Mouse (Mus musculus): ENCODE data around the gene Tmem88b.
A peak's percentile ranks its signal among the peaks of the same experiment; 100 is the strongest.

Tmem88b gene

DNA sequence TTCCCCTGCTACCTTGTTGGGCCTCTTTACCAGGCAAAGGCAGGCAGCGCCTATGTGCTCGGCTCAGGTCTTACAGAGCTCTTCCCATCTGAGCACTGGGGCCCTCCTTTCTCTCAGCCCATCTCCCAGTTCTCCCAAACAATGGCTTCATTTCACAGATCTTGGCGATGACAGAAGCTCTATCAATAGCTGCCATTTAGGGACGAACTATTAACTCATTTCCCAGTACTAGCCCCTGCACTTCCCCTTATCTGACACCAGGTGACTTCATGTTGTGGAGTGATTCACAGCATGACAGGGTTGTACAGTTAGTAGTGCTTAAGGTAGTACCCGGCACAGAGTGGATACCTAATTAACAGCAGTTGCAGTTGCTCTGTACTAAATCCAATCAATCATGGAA lies at the start of gene Tmem88b:
Gene Tmem88b (minus strand): TSS at position 56 of the 400 bp plus-strand sequence.
- DNase-seq (ENCODE audit: low spot score in 2 of 2) = no peak

DNA sequence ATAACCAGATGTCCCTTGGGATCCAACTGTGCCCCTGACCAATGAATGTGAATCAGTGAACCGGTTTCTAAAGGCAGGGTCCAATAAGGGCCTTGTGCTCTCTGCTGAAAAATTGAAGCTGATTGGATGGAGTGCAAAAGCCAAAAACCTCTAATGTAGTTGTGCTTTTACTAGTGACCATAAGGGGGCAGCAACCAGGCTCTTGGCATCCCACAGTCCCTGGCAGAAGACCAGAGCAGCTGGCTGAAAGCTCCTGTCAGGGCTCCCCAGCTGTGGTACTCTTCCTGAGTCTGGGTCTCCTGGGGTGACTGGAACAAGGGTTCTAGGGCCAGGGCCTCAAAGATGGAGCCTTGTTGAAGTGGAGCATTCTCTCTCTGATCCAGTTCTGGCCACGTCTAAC lies 48.2 kb upstream of the Tmem88b start:
- peak; percentile 86 for DNase-seq (ENCODE audit: low spot score in 2 of 2)

DNA sequence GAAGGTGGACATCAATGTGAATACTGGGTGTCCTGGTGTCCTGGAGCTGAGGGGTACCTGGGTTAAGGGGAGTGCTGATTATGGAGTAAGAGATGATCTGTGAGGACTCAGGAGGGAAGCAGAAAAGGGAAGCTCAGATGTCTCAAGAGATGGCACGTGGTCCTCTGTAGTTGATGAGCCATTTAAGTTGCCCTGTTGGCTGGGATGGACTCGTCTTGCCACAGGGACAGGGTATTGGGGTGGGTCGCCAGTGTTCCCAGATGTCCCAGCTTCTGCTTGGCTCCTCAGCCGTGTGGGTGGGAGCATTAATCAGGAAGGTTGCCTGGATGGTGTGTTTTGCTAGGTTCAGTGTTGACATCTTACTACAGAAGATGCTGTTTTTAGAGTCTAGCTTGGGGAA lies 47.6 kb upstream of the Tmem88b start:
- no peak for DNase-seq (ENCODE audit: low spot score in 2 of 2)

DNA sequence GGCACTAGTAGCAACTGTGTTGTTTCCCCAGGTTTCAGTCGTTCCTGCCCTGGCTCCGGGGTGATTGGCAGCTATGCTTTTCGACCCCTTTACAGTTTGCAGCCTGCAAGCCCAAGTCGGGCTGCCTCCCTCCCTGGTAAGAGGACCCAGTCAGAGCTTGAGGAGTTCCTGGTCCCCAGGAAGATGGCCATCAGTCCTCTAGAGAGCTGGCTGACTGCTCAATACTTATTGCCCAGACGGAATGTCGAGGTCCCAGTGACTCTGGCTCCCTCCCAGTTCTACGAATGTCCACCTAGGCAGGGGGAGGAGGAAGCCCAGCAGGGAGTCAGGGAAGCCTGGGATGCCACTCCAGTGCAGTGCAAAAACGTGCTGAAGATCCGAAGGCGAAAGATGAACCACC lies 46.6 kb upstream of the Tmem88b start:
- peak in 1 of 2 experiments; percentile 31 for DNase-seq (ENCODE audit: low spot score in 2 of 2)

DNA sequence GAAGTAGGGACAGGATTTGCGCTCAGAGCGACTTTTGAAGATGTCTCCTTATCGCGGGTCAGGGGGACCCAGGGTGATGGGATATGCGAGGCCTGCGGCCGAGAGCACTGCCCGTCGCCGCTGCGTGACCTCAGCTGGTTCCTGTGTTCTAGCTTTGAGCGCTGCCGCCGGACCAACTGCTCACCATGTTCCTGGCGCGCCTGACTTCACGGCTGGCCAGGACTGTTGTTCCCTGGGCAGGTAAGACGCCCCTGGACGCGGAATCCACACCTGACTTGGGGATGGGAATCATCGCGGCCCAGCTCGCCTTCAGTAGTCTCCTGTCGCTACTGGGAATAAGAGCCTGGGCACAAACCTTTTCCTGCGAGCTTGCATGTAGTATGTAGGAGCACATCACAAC lies 46.2 kb upstream of the Tmem88b start:
- DNase-seq (ENCODE audit: low spot score in 2 of 2) = no peak

DNA sequence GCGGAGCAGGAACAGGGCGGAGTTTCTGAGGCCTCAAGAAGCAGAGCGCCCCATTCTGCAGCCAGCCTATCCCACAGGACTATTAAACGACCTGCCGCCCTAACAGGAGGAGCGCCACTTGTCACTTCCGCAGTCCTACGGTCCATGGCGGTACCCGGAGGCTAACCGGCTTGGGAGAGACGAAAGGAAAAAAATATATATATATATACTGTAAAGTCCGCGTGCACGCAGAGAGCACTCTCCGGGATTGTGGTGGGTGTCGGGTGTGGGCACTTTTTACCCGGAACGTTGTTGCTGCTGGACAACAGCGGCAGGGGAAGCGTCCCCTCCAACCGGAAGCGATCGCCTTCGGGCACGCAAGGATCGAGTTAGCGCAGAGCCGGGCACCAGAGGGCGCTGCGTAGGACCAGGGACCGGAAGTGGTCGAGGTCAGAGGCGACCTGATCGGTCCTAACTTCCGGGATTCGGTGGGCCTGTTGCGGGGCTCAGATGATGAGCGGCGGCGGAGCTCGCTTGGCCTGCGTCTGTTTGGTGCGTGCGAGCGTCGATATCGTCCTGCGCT lies 45.6 kb upstream of the Tmem88b start, which contains the start of gene Aurkaip1:
Gene Aurkaip1 (plus strand): TSS at position 68 of the 562 bp plus-strand sequence.
- DNase-seq (ENCODE audit: low spot score in 2 of 2) = peak; percentile 97 to 98

DNA sequence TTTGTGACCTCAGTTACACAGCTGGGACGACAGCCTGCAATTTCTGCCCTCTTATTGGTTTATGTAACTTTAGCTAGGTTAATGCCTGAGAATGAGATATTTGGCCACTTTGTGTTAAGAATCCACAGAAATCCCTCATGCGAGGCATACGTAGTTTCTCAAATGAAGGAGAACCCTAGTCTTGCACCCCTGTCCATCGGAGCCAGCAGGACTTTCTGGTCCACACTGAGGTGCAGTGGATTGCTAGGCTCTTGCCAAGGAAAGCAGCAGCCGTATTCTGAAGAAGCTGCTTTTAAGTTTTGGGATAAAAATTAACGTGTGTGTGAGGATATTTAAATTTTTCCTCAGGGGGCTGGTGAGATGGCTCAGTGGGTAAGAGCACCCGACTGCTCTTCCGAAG lies 44.9 kb upstream of the Tmem88b start:
- DNase-seq (ENCODE audit: low spot score in 2 of 2) = no peak

DNA sequence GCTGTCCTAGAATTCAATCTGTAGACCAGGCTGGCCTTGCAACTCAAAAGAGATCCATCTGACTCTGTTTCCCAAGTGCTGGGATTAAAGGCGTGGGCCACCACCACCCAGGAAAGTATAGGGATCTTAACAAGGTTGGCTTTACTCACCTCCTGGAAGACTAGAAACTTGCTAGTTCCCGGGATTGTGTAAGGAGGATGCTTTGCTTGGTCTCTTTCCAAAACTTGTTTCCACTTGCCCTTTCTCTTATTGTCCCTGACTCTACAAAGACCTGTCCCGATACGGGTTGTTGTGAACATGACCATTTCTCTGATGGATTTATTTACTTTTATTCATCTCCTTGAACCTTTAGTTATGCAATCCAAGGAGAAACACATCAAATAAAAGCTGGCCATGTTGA lies 44.2 kb upstream of the Tmem88b start:
- DNase-seq (ENCODE audit: low spot score in 2 of 2) = no peak

DNA sequence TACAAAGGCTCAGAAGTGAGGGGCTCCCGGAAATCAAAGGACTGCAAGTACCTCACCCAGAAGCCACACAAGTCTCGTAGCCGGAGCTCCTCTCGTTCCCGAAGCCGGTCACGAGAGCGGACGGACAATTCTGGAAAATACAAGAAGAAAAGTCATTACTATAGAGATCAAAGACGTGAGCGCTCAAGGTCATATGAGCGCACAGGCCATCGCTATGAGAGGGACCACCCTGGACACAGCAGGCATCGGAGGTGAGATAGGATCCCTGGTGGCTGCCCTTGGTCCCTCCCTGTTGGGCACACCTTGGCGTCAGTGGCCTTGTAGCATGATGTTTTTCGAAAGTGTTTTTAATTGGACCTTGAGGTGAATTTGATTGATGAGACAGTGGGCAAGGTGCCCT lies 37.8 kb upstream of the Tmem88b start:
- no peak for DNase-seq (ENCODE audit: low spot score in 2 of 2)

DNA sequence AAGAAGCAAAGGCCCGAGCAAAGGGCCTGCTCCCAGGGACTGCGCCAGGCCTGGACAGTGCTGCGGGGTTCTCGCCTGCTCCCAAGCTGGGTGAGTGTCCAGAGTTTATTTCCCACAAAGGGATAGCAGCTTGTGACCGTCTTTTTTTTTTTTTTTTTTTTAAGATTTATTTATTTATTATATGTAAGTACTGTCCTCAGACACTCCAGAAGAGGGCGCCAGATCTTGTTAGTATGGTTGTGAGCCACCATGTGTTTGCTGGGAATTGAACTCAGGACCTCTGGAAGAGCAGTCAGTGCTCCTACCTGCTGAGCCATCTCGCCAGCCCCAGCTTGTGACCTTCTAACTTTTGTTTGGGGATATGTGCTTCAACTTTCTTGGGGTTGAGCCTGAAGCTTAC lies 35.4 kb upstream of the Tmem88b start:
- DNase-seq (ENCODE audit: low spot score in 2 of 2) = peak in 1 of 2 experiments; percentile 23

DNA sequence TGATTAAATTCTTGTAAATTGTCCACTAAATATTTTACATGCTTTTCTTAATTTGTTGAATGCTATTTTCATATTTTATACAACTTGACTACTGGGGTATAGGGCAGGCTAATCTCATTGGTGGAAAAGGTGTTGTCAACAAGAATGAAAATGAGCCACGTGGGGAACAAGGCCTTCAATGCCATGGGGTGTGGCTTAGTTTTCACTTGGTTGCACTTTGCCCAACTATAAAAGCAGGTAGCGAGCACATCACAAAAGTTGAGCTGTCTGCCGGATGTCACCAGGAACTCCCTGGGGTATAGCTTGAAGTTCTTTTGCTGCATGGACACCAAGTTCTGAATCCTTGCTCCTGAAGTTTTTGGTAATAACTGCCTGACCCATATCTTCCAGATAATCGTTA lies 31.9 kb upstream of the Tmem88b start:
- no peak for DNase-seq (ENCODE audit: low spot score in 2 of 2)

DNA sequence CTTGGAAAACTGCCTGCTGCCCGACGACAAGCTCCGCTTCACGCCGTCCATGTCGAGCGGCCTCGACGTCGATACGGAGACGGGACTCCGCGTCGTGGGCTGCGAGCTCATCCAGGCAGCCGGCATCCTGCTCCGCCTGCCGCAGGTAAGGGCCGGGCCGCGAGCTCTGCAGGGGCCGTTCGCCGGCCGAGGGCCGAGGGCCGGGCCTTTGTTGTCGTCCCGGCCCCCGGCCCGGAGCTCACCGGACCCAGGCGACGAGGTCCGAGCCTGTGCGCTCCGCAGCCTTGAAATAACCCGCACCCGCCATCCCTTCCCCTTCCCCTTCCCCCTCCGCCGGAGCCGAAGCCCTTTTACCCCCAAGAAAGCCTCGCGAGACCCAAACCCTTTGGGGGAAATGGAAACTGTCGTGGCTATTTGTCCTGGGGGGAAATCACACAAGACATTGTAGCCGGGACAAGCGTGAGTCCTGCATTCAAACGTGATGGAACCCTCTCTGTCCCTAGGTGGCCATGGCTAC lies 27.0 kb upstream of the Tmem88b start:
- DNase-seq (ENCODE audit: low spot score in 2 of 2) = peak in 1 of 2 experiments; percentile 44

DNA sequence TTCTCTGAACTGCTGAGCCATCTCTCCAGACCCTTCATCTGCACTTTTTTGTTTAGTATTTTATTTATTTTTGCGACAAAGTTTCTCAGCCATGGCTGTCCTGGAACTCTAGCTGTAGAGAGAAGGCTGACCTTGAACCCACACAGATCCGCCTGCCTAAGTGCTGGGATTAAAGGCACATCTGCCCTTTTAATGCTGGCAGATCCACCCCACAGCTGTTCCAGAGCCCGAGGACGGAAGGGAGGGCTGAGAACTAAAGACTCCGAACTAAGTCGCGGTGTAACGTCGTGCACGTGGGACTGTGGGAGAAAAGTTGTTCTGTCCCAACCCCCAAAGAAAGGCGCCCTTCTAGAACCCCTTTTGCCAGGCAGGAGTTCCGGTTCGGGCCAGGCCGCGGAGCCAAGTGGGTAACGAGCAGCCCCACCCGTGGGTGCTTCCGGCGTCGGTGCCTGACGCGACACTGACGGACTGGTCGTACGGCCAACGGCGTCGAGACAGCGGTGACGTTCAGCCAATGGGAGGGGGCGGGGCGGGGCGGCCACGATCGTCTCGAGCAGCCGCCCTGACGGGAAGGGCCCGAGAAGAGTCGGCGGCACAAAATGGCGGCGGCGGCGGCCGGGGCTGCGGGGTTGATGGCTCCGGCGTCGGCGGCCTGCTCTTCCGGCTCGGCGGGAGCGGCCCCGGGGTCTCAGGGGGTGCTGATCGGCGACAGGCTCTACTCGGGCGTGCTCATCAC lies 26.4 kb upstream of the Tmem88b start, which contains the start of gene Ccnl2:
Gene Ccnl2 (plus strand): TSS at position 561 of the 736 bp plus-strand sequence.
- peak; percentile 97 for DNase-seq (ENCODE audit: low spot score in 2 of 2)

DNA sequence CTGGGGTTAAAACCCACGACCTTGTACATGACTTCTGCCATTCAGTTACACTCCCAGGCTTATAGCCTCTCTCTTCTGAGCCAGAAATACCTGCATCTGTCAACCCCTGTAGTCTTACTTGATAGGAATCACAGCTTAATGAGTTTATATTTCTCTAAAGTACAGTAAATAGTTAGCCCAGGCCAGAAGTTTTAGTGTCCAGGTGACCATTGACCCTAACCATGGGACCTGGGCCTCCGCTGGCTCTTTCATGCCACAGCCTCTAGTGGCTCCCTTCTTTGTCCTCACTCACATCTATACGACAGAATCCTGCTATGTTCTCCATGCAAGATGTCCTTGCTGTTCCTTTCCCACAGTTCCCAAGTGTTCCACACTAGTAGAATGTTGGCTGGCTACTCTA lies 22.2 kb upstream of the Tmem88b start:
- no peak for DNase-seq (ENCODE audit: low spot score in 2 of 2)

DNA sequence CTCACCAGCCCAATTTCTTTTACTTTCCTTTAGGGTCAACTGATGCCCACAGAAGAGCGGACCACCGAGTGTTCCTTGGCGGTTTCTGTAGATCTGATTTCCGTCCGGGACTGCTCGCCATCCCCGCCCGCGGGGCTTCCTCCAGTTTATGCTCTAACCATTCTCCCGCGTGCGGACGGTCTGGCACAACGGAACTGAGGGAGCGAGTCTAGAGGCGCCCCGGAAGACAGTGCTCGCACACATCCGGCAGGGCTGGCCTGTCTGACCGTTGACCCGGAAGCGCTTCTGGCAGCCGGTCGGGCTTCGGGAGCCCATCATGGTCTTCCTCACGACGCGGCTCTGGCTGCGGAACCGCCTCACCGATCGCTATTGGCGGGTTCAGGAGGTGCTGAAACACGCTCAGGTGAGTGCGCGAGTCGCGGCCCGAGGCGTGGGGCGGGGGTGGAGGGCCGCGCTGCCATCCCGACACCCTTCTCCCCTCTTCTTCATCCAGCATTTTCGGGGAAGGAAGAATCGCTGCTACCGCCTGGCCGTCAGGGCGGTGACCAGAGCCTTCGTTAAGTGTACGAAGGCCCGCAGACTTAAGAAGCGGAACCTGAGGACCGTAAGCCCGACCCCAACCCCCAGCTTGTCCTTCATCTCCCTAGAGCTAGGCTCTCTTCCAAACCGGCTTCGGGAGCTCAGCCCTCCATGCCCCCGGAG lies 17.8 kb upstream of the Tmem88b start:
- peak; percentile 97 to 99 for DNase-seq (ENCODE audit: low spot score in 2 of 2)

DNA sequence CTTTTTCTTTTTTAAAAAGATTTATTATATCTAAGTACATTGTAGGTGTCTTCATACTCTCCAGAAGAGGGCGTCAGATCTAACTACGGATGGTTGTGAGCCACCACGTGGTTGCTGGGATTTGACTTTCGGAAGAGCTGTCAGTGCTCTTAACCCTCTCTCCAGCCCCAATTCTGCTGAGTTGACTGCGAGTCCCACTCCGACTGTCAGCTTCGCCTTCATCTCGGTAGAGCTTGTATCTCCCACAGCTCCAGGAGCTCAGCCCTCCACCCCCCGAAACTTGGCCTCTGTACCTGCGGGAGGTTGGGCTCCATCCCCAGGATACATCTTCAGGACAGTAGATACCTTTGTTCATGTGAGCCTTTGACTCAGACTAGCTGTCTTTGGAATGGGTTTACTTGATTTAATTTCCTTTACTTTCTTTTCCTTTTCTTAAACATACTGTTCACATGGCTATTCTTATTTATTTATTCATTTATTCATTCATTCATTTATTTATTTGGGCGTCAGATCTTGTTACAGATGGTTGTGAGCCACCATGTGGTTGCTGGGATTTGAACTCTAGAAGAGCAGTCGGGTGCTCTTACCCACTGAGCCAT lies 17.2 kb upstream of the Tmem88b start, which contains the start of gene Mrpl20:
Gene Mrpl20 (plus strand): TSS at position 138 of the 599 bp plus-strand sequence.
- no peak for DNase-seq (ENCODE audit: low spot score in 2 of 2)

DNA sequence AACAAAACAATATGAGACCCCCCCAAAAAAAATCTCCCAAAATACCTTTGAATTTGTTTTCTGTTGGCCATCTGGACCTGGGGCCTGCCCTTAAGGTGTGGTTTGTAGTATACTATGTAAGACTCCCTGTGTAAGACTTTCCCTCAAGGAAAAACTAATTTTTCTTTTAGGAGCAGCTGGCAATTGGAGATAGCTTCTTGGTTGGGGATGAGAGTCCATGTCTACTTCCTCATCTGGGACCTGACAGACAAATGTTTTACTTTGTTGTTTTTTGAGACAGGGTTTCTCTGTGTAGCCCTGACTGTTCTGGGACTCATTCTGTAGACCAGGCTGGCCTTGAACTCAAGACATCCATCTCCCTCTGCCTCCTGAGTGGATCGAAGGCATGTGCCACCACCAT lies 16.4 kb upstream of the Tmem88b start:
- DNase-seq (ENCODE audit: low spot score in 2 of 2) = no peak

DNA sequence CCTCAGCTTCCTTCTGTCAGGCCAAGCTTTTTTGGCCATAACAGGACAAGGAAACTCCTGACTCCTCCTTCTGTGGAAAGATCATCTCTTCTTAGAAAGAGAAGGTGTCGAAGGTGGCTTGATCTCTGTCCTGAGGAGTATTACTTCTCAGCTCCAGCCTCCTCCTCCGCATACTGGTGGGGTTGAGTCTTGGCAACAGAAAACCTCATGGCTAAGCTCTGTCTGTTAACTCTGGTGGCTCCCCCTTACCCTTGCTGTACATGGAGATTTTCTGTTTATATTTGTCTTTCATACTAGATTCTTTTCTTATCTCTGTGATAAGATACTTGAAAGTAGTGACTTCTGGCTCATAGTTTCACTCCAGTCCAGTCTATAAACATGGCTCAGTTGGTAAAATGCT lies 8.1 kb upstream of the Tmem88b start:
- DNase-seq (ENCODE audit: low spot score in 2 of 2) = no peak

DNA sequence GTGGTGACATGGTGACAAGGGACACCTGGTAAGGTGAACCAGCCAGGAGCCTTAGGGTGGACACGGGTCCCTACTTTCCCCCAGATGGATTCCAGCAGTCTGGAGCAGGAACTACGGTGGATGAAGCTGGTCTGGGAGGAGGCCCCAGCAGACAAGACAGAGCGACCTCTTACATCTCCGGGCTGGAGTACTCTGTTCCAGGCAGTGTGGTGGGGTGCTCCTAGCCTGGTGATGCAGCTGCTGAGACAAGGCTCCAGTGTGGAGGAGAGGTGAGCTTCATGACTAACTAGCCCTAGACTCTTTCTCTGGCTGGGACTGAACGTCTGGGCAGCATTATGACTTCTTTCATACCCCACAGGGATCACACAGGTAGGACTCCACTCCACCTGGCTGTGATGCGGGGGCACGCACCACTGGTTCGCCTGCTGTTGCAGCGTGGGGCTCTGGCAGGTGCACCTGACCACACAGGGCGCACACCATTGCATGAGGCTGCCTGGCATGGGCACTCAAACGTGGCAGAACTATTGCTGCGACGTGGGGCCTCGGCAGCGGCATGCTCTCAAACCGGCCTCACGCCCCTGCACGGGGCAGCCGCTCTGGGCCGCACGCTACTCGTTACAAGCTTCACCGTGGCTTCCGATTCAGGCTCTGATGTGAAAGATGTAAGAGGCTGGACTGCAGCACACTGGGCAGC lies 5.7 kb upstream of the Tmem88b start:
- no peak for DNase-seq (ENCODE audit: low spot score in 2 of 2)

DNA sequence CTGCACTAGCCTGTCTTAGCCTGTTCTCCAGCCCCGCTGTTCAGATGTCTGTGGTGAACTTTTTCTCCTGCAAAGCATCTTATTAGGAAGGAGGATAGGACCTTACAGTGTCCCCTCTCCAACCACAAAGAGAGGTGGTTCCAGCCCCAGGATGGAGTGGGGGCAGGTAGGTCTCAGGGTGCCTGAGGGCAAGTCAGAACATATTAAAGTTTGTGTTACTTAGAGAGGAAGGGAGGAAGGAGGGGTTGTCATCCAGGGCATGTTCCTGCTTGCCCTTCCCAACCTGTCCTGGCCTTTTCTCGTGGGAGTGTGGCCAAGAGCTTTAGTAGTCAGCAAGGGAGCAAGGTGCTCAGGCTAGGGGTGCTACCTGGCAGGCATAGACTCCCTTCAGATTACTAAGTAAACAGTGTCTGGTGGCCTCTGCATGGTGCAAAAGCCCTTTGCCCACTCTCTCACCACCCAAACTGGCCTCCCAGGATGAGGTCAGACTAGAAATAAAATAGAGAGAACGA lies 5.0 kb upstream of the Tmem88b start:
- DNase-seq (ENCODE audit: low spot score in 2 of 2) = no peak

DNA sequence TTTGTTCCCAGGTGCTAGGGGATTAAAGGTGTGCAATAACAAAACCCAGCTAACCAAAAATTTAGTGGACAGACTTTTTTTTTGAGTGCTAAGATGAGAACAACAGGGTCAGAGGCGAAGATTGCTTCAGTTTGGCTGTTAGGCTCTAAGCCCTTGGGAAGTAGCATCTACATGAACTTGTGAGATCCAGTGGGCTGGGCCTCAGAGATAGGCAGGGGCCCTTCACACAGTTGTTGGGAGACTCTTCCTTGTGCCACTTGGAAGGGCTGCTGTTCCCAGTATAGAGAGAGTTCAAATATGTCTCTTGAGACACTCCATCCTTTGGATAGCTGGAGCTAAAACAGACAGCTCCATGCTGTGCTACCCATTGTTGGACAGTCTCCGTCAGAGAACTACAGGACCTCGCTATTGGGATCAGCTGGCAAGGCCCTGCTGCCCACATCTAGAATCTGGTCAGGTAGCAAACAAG lies 4.4 kb upstream of the Tmem88b start, which contains the start of gene Ankrd65:
Gene Ankrd65 (plus strand): TSS at position 419 of the 469 bp plus-strand sequence.
- no peak for DNase-seq (ENCODE audit: low spot score in 2 of 2)

All from right cerebral cortex, postnatal 10 days (tissue).